Mouse (Mus musculus) liver, embryonic 14.5 days (tissue): ENCODE data around the gene BC049762.

ENCODE experiments used
- CTCF ChIP-seq: IDR thresholded peaks from 2 replicates; pipeline ENCODE4 v1.5.1; 2016; ENCODE audit warnings: antibody characterized with exemption, low read depth, control low read depth
- EP300 ChIP-seq: IDR thresholded peaks from 2 replicates; pipeline ENCODE4 v1.6.1; 2016; ENCODE audit warnings: antibody characterized with exemption, low read depth

DNA sequence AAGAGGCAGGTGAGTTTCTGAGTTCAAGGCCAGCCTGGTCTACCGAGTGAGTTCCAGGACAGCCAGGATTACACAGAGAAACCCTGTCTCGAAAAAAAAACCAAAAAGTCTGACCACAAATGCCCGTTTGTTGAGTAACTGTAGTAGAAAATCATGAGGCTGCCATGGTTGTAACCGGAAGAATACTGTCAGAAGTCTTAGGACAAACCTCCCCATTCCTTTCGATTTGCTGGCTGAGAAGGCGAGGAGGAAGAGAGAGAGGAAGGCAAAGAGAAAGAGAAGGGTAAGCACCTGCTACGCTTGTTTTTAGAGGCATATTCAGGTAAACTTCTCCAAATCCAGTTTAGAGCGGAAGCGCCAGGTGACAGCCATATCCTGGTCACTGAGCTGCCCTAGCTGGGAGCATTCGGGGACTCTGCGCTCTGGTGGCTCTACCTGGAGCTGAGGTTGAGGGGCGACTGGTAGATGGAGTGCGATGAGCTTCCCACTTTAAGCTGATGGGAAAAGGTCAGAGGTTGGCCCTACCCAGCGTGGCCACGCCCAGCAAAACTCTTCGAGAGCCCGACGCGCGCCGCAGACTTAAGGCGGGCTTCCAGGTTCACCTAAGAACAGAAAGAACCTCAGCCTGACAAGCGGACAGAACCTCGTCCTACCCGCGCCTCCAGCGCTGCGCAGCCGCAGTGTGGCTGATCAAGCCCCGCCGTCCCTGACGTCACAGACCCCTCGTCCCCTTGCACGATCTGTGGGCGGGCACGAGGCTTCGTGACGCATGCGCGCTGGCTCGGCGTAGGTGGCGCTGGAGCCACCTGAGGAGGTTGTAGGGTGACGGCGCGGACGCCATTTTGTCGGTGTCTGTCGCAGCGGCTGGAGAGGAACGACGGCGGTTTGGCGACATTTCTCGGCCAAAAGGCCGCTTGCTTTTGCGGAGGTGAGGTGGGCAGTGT, at the start of gene BC049762:
- TF ChIP-seq CTCF (peak; percentile 69), EP300 (no peak)
